ENCODE assay signal across 23 mouse cellular contexts in the genomic region with DNA sequence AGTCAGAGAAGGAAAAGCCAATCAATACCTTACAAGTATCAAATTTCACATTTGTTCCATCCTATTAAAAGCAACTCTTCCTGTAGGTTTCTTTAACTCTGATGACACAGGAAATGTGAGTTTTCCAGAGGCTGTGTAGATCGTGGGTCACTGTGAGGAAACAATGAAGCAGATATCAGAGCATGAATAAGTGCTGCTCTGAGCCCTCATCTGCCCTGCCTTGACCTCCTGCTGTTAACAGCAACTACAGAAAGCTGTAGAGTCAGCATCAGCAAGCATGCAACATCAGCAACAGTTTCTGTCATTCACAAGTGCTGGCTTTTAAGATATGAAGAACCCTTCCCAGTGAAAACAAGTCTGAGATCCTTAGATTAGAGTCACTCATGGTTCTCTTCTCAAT.
DNase-seq lines count a peak whose midpoint lies in the region; ATAC-seq lines count a peak whose summit lies in the region.
"Had no signal": no experiment of that assay in that cellular context is flagged by ENCODE, and none has a peak within 500 bp of the region (broad histone marks: within the 10 kb centered on the region; RNA-seq: fewer than 3 reads in every experiment).

No protein-coding gene starts in this region.

- WGBS in intestine, embryonic 16.5 days: 28% methylated on average over 1 of the region's 1 CpGs
- 15% methylated on average over 1 of the region's 1 CpGs for WGBS in intestine, embryonic 15.5 days

- no peaks in the 10 kb centered on the region for H3K4me1 ChIP-seq in intestine, embryonic 16.5 days (ENCODE audit: control insufficient read depth, insufficient read depth, low read length)
- H3K4me1 ChIP-seq in intestine, embryonic 15.5 days (replicated peaks): no peaks in the 10 kb centered on the region

- no peak overlapping the region for H3K27ac ChIP-seq in intestine, embryonic 16.5 days (ENCODE audit: low read length)
- H3K27ac ChIP-seq in intestine, embryonic 15.5 days: no peak overlapping the region
- H3K27ac ChIP-seq: embryonic facial prominence, embryonic 10.5 days; embryonic facial prominence, embryonic 12.5 days; forebrain, embryonic 13.5 days; forebrain, embryonic 15.5 days had no signal

- peak; percentile 5 for DNase-seq in ZHBTc4 (ENCODE audit: low read depth, low spot score)
- DNase-seq in mesoderm, embryonic 11.5 days (ENCODE audit: low read depth, low spot score): peak; percentile 8
- no peak for DNase-seq in cerebellum, adult 18-20 months
- DNase-seq: adrenal gland, adult 2 months; adrenal gland, postnatal 10 days; adrenal gland, postnatal 25 days; B cell, adult 2 months; cerebellum, adult 11 months; cerebellum, adult 2 months; cerebellum, adult 9-10 months; cerebellum, postnatal 10 days; cerebellum, postnatal 25 days; forebrain, postnatal 0 days had no signal

- H3K9ac ChIP-seq in intestine, embryonic 16.5 days (ENCODE audit: low read depth, low read length): no peak overlapping the region
- H3K9ac ChIP-seq in intestine, embryonic 15.5 days: no peak overlapping the region
- H3K9ac ChIP-seq: embryonic facial prominence, embryonic 12.5 days; forebrain, embryonic 13.5 days; forebrain, embryonic 15.5 days; forebrain, postnatal 0 days had no signal

- no peak overlapping the region for H3K4me2 ChIP-seq in intestine, embryonic 16.5 days (ENCODE audit: low read depth, low read length)
- no peak overlapping the region for H3K4me2 ChIP-seq in intestine, embryonic 15.5 days (replicated peaks)
- H3K4me2 ChIP-seq: embryonic facial prominence, embryonic 12.5 days; forebrain, embryonic 13.5 days; forebrain, embryonic 15.5 days had no signal

- no peak overlapping the region for H3K4me3 ChIP-seq in intestine, embryonic 16.5 days (ENCODE audit: low read length)
- no peak overlapping the region for H3K4me3 ChIP-seq in intestine, embryonic 15.5 days (replicated peaks)
- H3K4me3 ChIP-seq: embryonic facial prominence, embryonic 10.5 days; embryonic facial prominence, embryonic 12.5 days; forebrain, embryonic 13.5 days; forebrain, embryonic 15.5 days had no signal

- no peaks in the 10 kb centered on the region for H3K27me3 ChIP-seq in intestine, embryonic 16.5 days (replicated peaks; ENCODE audit: control insufficient read depth, insufficient read depth, low read length)
- H3K27me3 ChIP-seq in intestine, embryonic 15.5 days (replicated peaks): no peaks in the 10 kb centered on the region
- H3K27me3 ChIP-seq: CH12.LX; embryonic facial prominence, embryonic 12.5 days; forebrain, embryonic 13.5 days; forebrain, embryonic 15.5 days; Patski had no signal

- H3K9me3 ChIP-seq in intestine, embryonic 16.5 days (ENCODE audit: control insufficient read depth, low read length): no peaks in the 10 kb centered on the region
- no peaks in the 10 kb centered on the region for H3K9me3 ChIP-seq in intestine, embryonic 15.5 days
- H3K9me3 ChIP-seq: embryonic facial prominence, embryonic 10.5 days; embryonic facial prominence, embryonic 12.5 days; forebrain, embryonic 13.5 days; forebrain, embryonic 15.5 days; G1E had no signal

- peak; percentile 71; the same call in 1 of the 2 replicates for ATAC-seq in intestine, embryonic 16.5 days
- ATAC-seq in intestine, embryonic 15.5 days: no peak
- ATAC-seq: CD4-positive, CD25-positive, alpha-beta regulatory T cell, adult 4 months; forebrain, embryonic 13.5 days; forebrain, embryonic 15.5 days; forebrain, postnatal 0 days; Patski had no signal

- H3K36me3 ChIP-seq in intestine, embryonic 16.5 days (ENCODE audit: control insufficient read depth, insufficient read depth, low read length): no peaks in the 10 kb centered on the region
- no peaks in the 10 kb centered on the region for H3K36me3 ChIP-seq in intestine, embryonic 15.5 days
- H3K36me3 ChIP-seq: embryonic facial prominence, embryonic 10.5 days; embryonic facial prominence, embryonic 12.5 days; forebrain, embryonic 15.5 days; G1E had no signal

Comparison
In these comparisons a context has a peak if more than half of its experiments do, and no peak if none do; other contexts are left out.
1. DNase-seq: peak in ZHBTc4 (single experiment) and mesoderm, embryonic 11.5 days (single experiment); none in cerebellum, adult 18-20 months (0 of 2).